Mouse (Mus musculus) mouse embryonic stem cell (cell line): ENCODE measurements at regions not wholly inside any gene's neighbourhood (a gene's known extent, or its start where the extent isn't known, plus 50 kb on each side); places are given as distances from the start of the nearest gene placed in this dataset.

ENCODE experiments used
- in situ Hi-C, 2 experiments: fragments of 300-500 bp; cut with MboI; formaldehyde crosslinking; loops; 1 replicate in 1 of 2; 3 replicates in 1 of 2; pipeline ENCODE4 v1.14.3; 2019 to 2020; ENCODE audit warnings: low sequenced_read_pairs in 2 of 2, low pct_unique_long_range_greater_than_20kb in 1 of 2, mixed read lengths in 1 of 2; ENCODE audit not compliant: unreplicated experiment in 1 of 2

DNA sequence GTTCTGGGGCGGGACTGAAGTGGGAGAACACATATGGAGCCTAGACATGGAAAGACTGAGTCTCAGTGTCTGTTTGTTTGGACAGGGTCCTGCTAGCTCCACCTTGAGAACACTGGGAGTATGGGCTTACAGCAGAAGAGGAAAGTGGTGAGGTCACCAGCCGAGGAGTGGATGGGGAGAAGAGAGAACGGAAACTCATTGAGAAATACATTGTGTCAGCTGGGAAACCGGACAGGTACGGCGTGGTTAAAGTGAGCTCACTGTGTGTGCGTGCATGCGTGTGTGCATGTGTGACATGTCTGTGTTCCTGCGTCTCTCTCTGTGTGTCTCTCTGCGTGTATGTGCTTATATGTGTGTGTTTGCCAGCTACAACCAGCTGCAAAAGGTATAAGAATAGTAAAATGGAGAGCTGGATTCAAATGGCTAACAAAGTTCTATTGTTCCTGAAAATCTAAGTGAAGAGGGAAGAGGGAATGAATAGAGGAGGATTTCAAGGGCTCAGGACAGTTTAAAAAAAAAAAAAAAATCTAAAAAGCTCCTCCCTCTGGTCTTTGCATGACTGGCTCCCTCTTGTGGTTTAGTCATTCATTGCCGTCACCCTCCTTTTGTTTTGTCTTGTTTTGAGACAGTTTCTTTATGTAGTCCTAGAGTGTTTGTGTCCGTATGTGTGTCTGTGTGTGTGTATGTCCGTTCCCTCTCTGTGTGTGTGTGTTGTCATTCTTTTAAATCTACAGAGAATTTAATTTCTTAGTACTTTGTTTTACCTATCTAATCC is 52.0 kb upstream of the Ak4 start:
- in situ Hi-C loops = loop anchor here in 1 of 2 experiments (25.0 kb wide), 1 partner anchor 520 kb away; the partner anchor contains the start of gene C130073F10Rik

DNA sequence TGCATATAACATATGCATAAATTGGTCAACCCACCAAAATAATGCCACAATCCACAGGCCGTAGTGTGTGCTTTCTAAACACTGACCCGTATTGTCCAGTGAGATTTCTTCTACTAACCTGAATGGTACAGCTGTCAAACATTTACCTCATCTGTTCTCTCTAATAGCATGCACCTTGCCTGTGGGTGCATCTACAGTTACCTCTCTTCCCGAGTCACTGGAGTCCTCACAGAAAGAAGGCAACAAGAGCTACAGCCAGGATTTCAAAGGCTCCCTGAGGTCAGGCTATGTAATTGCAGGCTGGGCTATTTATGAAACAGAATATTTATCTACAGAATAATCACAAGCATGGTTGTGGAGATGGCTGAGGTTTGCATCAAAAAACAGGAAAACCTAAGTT is 53.8 kb upstream of the Ak4 start:
- in situ Hi-C loops = loop anchor here in 1 of 2 experiments (25.0 kb wide), 1 partner anchor 522 kb away; the partner anchor contains the start of gene C130073F10Rik

DNA sequence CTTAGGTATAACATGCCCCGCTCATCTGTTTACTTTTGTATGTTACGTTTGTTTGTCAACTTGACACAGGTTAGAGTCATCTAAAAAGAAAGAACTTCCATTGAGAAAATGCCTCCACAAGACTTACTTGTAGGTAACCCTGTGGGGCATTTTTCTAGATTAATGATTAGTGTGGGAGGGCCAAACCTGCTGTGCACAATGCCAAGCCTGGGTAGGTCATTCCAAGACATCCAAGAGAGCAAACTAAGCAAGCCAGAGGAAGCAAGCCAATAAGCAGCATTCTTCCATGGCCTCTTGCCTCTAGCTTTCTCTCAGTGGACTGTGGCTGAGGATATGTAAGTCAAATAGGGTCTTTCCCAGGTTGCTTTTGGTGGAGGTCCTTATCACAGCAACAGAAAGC is 54.4 kb upstream of the Ak4 start:
- in situ Hi-C loops = loop anchor here in 1 of 2 experiments (25.0 kb wide), 1 partner anchor 523 kb away; the partner anchor contains the start of gene C130073F10Rik

DNA sequence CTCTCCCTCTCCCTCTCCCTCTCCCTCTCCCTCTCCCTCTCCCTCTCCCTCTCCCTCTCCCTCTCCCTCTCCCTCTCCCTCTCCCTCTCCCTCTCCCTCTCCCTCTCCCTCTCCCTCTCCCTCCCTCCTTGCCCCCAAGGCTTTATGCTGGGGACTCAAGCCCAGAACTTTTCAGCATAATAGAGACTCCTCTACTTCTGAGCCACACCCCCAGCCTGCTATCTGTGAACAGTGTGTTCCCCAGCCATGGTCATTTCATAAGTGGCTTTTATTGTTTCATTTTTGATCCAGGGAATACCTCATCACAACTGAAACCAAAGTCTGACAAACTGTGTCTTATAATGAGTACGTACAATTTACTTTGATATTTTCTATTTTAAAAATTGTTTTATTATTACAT is 55.8 kb upstream of the Ak4 start:
- in situ Hi-C loops = loop anchor here in 1 of 2 experiments (25.0 kb wide), 1 partner anchor 524 kb away; the partner anchor contains the start of gene C130073F10Rik

DNA sequence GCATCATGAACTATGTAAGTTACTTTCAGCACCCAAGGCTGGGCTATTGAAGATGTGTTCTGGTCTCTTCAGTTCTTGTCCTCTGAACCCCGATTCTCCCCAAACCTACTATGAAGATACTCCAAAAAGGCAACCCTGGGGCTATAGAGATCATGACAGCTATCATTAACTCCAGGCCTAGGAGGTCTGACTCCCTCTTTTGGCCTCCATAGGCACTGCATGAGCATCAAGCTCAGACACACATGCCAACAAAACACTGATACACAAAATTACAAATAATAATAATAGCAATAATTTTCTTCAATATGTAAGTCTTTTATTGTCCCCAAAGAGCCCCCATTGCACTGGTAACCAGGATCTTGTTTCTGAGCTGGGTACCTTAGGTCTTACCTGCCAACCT is 57.3 kb upstream of the Ak4 start:
- in situ Hi-C loops = loop anchor here in 1 of 2 experiments (25.0 kb wide), 1 partner anchor 526 kb away; the partner anchor contains the start of gene C130073F10Rik

DNA sequence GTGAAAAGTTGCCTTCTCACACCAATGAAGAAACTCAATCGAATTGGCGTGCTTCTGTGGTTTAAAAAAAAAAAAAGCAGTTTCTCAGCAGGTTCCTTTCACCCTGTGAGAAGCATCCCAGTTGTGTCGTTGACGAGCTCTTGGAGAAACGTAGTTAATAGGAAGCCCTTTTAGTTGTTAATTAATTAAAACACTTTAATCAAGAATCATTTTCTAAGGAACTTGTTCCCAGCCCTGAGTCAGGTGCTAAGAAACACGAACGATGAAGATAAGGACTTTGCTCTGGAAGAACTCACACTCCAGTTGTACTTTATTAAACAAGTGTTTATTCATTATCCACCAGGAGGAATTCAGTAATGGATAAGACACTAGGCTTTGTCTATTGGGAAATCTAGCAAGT is 58.8 kb upstream of the Ak4 start:
- in situ Hi-C loops = loop anchor here in 1 of 2 experiments (25.0 kb wide), 1 partner anchor 527 kb away; the partner anchor contains the start of gene C130073F10Rik

DNA sequence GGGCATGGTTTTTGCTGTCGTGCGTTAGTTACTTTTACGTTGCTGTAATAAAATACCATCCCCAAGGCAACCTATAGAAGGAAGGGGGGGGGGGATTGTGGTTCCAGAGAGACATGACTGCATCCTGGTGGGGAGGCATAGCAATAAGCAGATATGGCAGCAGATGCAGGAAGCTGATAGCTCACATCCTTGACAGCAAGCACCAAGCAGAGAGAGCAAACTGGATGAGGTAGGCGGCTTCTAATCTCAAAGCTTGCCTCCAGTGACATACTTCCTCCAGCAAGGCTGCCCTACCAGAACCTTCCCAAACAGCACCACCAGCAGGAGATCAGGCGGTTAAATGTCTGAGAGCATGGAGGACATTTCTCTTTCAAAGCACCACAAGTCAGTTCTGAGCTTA is 60.0 kb upstream of the Ak4 start:
- in situ Hi-C loops = loop anchor here in 1 of 2 experiments (25.0 kb wide), 1 partner anchor 528 kb away; the partner anchor contains the start of gene C130073F10Rik

DNA sequence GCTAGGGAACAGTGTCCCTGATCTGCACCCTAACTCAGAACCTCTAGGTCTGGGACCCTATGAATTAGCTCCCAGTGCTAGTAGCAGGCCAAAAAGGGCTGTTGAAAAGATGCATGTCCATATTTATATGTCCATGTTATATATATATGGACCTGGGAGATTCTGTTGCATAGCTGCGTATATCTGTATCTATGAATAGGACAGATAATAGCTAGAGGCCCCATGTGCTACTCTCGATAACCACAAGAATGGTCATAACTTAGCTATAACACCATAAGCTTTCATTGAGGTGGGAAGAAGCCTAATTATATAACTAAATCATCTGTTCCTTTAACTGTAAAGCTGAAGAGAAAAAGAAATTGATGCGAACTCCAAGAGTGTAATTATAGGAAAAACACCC is 60.6 kb upstream of the Ak4 start:
- in situ Hi-C loops = loop anchor here in 1 of 2 experiments (25.0 kb wide), 1 partner anchor 529 kb away; the partner anchor contains the start of gene C130073F10Rik

DNA sequence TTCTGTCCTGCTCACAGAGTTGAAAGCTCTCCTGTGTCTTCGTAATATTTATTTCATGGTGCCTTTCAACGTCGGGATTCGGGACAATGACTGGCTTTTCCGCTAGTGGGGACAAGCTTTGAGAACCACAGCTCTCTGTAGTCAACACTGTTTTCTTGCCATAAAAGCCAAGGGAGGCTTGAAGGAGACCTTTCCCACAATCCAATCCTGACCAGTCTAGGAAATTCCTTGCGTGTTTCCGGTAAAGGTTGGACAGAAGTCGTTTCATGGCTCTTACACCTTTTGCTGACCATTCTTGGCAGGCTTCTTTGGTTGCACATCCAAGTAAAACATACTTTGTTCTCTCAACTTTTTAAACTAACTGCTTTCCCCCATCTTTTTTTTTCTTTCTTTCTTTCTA is 61.2 kb upstream of the Ak4 start:
- in situ Hi-C loops = loop anchor here in 1 of 2 experiments (25.0 kb wide), 1 partner anchor 529 kb away; the partner anchor contains the start of gene C130073F10Rik

DNA sequence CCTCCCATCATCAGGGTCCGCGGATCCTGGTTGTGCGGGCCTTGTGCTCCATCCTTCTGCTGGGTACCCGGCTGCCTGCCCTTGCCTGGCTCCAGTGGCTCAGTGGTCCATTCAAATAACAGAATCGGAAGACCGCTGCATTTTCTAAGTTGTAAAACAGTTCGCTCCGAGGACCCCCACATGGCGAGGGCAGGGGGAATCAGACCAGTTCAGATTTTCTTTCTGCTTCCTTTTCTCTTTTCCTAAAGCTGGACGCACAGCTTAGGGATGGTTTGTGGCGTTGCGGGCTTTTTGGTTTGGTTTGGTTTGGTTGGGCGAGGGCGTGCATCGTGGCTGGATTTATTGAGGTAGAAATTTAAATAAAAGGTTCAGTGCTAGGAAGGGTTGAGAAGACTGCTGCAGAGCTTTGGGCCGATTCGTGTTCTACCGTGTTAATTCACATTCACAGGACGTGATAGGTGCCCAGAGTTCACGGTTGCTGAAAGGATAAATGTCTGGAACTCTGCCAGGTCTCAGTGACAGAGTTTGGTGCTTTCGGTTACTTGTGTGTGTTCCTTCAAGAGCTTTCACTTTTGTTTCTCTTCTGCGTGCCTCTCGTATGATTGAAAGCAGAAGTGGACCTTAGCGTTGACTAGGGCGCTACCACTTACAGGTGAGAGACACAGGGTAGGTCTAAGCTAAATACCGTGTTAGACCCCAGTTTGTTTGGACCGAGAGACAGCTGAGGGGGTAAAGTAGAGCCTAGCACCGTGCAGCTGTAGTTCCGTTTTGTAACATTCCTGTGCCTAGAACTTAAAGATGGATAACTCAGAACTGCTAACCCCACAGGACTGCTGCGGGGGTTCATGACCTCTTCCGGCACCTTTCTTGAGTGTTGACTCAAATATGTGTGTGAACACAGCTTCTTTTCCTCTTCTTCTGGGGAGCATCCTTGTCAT is 61.9 kb upstream of the Ak4 start:
- in situ Hi-C loops = loop anchor here in 1 of 2 experiments (25.0 kb wide), 1 partner anchor 530 kb away; the partner anchor contains the start of gene C130073F10Rik

DNA sequence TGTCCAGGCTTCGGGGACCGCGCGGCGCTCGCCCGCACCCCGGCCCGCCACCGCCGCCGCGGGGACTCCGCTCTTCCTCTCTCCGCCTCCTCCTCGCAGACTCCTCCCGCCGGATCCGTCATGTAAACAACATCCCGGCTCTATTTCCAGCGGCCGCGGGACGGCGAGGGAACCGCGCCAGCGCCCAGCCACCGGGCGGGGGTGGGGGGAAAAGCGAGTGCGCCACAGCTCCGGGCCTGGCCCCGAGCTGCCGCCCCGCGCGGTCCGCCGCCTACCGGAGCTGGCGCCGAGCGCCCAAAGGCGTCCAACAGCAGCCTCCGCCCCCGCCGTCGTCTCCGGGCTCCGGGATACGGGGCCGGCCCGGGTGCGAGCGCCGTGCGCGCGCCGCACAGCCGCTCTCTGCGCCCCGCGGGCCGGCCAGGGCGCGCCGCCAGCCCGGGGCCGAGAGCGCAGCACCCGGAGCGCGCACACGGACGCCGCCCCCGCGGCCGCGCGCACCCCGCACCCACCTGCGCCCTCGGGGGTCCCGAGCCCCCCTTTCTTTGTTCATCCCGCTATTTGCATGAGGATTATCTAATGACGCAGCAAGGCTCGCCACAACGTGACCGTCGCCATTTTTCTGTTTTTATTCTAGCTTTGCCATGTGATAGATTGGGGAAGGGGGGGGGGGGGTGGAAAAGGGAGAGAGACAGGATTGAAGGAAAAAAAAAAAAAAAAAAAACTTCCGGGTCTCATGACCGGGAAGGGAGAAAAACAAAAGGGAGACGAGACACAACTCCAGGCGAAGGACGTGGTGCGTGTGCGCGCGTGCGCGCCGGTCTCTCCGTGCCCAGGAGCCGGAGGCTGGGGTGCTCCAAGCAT is 62.8 kb upstream of the Ak4 start:
- in situ Hi-C loops = loop anchor here in 1 of 2 experiments (25.0 kb wide), 1 partner anchor 531 kb away; the partner anchor contains the start of gene C130073F10Rik

DNA sequence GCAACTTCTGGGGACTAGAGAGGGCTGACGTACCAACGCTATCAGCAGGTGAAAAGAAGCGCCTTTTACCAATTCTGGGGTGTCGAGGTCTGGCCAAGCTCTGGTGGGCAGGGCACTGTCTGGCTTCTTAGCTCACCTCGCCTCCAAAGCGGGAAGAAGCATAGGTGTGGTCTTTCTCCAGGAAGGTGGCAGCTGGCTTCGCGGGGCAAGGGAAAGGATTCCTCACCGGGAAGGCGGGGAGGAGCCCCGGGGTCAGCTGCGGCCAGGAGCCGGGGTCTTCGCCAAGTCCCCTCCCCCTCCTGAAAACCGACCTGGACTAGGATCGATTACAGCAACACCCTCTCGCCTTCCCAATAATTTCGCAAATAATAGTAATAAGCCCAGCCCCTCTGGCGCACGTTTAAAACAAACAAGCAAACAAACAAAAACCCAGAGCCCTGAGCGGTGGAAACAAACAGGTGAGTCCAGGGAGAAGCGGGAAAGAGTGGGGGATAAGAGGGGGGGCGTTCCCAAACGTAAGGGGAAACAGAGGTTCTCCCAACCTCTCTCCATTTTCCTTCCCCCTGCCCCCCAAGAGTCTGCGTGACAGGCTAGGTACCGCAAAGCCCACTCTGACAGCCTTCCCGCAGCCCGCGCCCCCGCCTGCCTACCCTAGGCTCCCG is 63.5 kb upstream of the Ak4 start:
- in situ Hi-C loops = loop anchor here in 1 of 2 experiments (25.0 kb wide), 1 partner anchor 532 kb away; the partner anchor contains the start of gene C130073F10Rik

DNA sequence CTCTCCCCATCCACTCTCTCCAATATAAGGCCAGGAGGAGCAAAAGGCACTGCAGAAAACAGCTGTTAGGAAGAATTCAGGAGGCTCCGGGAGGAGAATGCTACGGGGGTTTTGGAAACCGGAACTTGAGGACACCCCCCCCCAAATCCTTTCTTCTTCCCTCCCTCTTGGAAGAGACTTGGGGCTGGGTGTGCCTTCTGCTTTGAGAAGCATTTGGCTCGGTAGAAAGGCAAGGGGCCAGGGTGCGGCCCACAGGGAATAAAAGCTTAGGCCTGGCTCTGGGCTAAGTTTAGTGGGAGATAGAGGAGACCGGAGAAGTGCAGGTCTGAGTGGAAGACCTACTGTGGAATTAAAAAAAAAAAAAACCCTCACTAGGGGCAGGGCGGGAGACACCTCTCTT is 64.1 kb upstream of the Ak4 start:
- in situ Hi-C loops = loop anchor here in 1 of 2 experiments (25.0 kb wide), 1 partner anchor 532 kb away; the partner anchor contains the start of gene C130073F10Rik

DNA sequence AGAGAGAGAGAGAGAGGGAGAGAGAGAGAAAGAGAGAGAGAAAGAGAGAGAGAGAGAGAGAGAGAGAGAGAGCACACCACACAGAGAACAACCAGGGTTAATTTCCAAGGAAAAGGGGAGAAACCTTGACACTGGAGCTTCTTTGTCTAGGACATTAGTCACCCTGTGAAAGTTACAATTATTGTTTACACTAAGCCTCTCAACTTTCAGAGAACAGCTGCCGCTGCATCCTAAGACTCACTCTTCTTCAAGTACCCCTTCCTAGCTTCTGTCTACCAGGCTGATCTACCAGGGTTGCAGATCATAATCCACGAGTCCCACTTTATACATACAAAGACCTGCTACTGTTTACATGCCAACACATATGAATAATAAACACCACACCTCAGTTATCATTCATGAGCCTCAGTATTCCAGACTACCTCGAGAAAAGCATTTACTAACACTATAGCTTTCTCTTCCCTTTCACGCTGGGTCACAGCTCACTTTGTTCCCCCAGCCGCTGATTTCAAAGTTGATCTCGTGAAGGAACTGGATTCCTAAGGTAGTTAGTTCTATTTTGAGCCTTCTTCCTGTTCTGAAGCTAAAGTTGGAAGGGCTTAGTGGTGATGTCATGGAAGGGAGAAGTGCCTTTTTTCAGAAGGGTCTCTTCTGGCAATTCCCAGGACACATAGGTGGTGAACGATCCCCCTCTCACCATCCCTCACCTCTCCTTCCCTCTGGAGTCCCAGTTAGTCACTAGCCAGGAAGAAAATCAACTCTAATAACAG is 64.8 kb upstream of the Ak4 start:
- in situ Hi-C loops = loop anchor here in 1 of 2 experiments (25.0 kb wide), 1 partner anchor 533 kb away; the partner anchor contains the start of gene C130073F10Rik

DNA sequence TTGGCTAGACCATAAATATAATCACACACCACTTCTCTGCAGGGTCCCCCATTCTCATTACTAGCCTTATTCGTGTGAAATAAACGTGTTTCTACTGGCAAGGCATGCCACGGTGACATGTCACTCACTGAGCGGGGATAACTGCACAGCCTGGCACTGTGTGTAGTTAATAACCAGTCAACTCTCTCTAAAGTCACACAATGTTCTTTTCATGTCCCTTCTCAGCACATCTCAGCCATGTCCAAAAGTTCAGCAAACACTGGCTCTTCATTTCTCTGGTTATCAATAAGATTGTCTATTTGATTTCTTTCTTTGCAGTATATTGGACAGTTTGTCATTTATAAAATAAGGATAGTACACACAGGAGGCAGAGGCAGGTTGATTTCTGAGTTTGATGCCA is 66.9 kb upstream of the Ak4 start:
- in situ Hi-C loops = loop anchor here in 1 of 2 experiments (25.0 kb wide), 1 partner anchor 535 kb away; the partner anchor contains the start of gene C130073F10Rik

DNA sequence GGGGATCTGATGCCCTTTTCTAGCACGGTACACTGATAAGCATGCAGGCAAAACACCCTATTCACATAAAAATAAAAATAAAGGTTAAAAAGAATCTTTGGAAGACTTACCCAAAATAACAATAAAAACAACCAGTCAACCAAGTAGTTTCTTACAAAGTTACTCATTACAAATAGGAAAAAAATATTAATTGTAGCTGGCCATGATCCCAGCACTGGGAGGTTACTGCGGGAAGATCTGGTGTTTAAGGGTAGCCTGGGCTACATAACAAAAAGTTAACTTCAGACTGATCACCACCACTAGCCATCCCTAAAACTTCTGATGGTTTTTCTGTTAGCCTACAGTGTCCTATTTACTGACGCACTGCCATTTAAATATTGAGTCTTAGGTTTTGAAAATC is 67.4 kb upstream of the Ak4 start:
- in situ Hi-C loops = loop anchor here in 1 of 2 experiments (25.0 kb wide), 1 partner anchor 536 kb away; the partner anchor contains the start of gene C130073F10Rik
